Comparison of ENCODE assay signal across 8 mouse cellular contexts in the genomic region with DNA sequence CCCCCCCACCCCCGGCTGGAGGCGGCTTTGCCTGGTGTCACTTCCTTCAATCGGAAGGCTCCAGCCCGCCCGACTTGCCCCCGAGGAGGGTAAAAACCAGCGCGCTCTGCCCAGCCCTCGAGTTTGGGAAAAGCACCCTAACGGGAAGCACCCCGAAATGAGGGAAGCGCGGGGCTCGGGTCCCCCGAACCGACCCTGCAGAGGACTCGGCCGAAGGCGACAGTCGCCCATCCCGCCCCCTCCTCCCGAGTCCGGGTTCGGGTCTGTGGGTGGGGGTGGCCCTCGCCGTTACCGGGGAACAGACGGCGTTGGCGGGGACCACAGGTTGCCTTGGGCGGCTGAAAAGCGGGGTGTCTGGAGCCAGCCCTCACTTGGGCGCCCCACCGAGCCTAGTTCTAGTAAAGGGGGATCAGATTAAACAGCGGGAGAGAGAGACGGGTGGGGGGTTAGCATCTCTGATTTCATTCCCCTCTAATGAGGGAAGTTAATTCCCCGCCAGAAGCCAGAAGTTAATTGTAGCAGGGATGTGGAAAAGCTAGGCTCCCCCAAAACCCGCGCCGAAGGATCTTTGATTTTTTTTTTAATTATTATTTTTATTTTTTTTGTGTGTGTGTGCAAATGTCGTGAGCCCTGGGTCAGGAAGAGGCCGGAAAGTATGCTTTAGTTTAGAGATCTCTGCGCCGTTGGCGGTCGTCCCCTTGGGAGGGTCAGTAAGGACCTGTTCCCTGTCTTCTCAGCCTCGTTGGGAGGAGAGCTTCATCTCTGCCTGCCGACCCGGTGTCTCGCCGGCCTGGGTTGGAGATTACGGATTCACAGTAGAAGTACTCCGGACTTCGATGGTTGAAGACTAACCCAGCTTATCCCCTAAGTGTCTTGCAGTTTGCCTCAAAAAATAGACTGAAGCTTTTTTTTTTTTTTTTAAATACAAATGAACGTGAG. TPM values are rescaled to one million over a fixed set of nuclear protein-coding genes. Genes with fewer than 3 reads are reported as not detected.
DNase-seq lines count a peak whose midpoint lies in the region; ATAC-seq and TF ChIP-seq lines count a peak whose summit lies in the region.

No protein-coding gene starts in this region.

- peaks cover 23% of the 10 kb centered on the region for H3K36me3 ChIP-seq in intestine, postnatal 0 days (ENCODE audit: control insufficient read depth, insufficient read depth)

- ATAC-seq in intestine, postnatal 0 days, result 0 out of 2 replicates have a peak, but pooled peaks have one; percentile 10
- no peak for ATAC-seq in frontal cortex, adult (ENCODE audit: low TSS enrichment)

- 0 out of 2 replicates have a peak, but pooled peaks cover 4% of the 10 kb centered on the region for H3K4me1 ChIP-seq in intestine, postnatal 0 days (replicated peaks; ENCODE audit: control insufficient read depth, insufficient read depth, low read length)

- H3K27me3 ChIP-seq in intestine, postnatal 0 days (replicated peaks; ENCODE audit: control insufficient read depth, insufficient read depth, low read length), result no peaks in the 10 kb centered on the region

- H3K27ac ChIP-seq in intestine, postnatal 0 days (ENCODE audit: low read depth, low read length), result peak overlapping the region; percentile 72; the same call in 1 of the 2 replicates

- H3K4me2 ChIP-seq in intestine, postnatal 0 days (replicated peaks; ENCODE audit: low read depth), result peak overlapping the region; percentile 94

- peak; percentile 46 for DNase-seq in right cerebral cortex, postnatal 4 days
- no peak for DNase-seq in right cerebral cortex, adult 2 months (ENCODE audit: low spot score in 2 of 2)
- DNase-seq in cerebellum, adult 8-10 months, result peak; percentile 51
- DNase-seq in gastrocnemius, postnatal 10 days, result peak; percentile 40
- DNase-seq in lung, postnatal 10 days, result peak; percentile 49
- peak; percentile 40 to 48 for DNase-seq in spleen, adult 18-20 months

- peak overlapping the region; percentile 65 for H3K4me3 ChIP-seq in intestine, postnatal 0 days (ENCODE audit: low read depth, low read length)

- 1% methylated on average over 54 of the region's 55 CpGs for WGBS in intestine, postnatal 0 days

- no peaks in the 10 kb centered on the region for H3K9me3 ChIP-seq in intestine, postnatal 0 days (ENCODE audit: control insufficient read depth)

- TF ChIP-seq CTCF in intestine, postnatal 0 days (IDR thresholded peaks at IDR 0.05; ENCODE audit: low read depth), result no peak

- peak overlapping the region; percentile 82 for H3K9ac ChIP-seq in intestine, postnatal 0 days (ENCODE audit: low read depth, low read length)

RNA-seq across cellular contexts. Expression of gene Srsf9, which starts 0.9 kb away (rescaled TPM):
- 10 to 100 TPM; 21.3 to 24.1 TPM for total RNA-seq in gastrocnemius, postnatal 10 days (2021)
- polyA plus RNA-seq in intestine, postnatal 0 days (2015; fragmentation: Nextera tagmentation; extraction: Ambion mirVana), result 105 and 117 TPM in 2 replicates

RNA-seq across cellular contexts. Expression of gene Gatc, which starts 13.1 kb away (rescaled TPM):
- total RNA-seq in gastrocnemius, postnatal 10 days (2021), result 10 to 100 TPM; 19.7 to 21.2 TPM
- 12.9 and 15.2 TPM in 2 replicates for polyA plus RNA-seq in intestine, postnatal 0 days (2015; fragmentation: Nextera tagmentation; extraction: Ambion mirVana)

RNA-seq across cellular contexts. Expression of gene Triap1, which starts 13.1 kb away (rescaled TPM):
- 10 to 100 TPM; 15.8 to 15.9 TPM for total RNA-seq in gastrocnemius, postnatal 10 days (2021)
- 49.8 and 51.9 TPM in 2 replicates for polyA plus RNA-seq in intestine, postnatal 0 days (2015; fragmentation: Nextera tagmentation; extraction: Ambion mirVana)

RNA-seq across cellular contexts. Expression of gene Cox6a1, which starts 20.9 kb away (rescaled TPM):
- total RNA-seq in gastrocnemius, postnatal 10 days (2021), result 100 to 1,000 TPM; 164 to 166 TPM
- 2,037 and 2,087 TPM in 2 replicates for polyA plus RNA-seq in intestine, postnatal 0 days (2015; fragmentation: Nextera tagmentation; extraction: Ambion mirVana)

RNA-seq across cellular contexts. Expression of gene Dynll1, which starts 27.1 kb away (rescaled TPM):
- total RNA-seq in gastrocnemius, postnatal 10 days (2021), result 100 to 1,000 TPM; 134 to 168 TPM
- polyA plus RNA-seq in intestine, postnatal 0 days (2015; fragmentation: Nextera tagmentation; extraction: Ambion mirVana), result 510 and 539 TPM in 2 replicates

Comparison
In these comparisons a context has a peak if more than half of its experiments do, and no peak if none do; other contexts are left out.
1. DNase-seq: peak in right cerebral cortex, postnatal 4 days (single experiment), cerebellum, adult 8-10 months (single experiment), gastrocnemius, postnatal 10 days (single experiment), lung, postnatal 10 days (single experiment) and spleen, adult 18-20 months (2 of 2); none in right cerebral cortex, adult 2 months (0 of 2).